Mouse (Mus musculus) spleen, adult 2 months (tissue): ENCODE results near the gene Ccdc184.

ENCODE experiments used
- CTCF ChIP-seq: fragments of 200-500 bp; IDR thresholded peaks from 2 replicates; pipeline ENCODE4 v1.5.1; 2011; ENCODE audit warnings: mild to moderate bottlenecking, inconsistent platforms; ENCODE audit not compliant: insufficient read depth, insufficient read length, insufficient replicate concordance; ENCODE audit errors: extremely low read depth
- POLR2A ChIP-seq: fragments of 200-500 bp; IDR thresholded peaks from 2 replicates; pipeline ENCODE4 v1.6.1; 2011; ENCODE audit warnings: low read depth, low read length, inconsistent platforms

DNA sequence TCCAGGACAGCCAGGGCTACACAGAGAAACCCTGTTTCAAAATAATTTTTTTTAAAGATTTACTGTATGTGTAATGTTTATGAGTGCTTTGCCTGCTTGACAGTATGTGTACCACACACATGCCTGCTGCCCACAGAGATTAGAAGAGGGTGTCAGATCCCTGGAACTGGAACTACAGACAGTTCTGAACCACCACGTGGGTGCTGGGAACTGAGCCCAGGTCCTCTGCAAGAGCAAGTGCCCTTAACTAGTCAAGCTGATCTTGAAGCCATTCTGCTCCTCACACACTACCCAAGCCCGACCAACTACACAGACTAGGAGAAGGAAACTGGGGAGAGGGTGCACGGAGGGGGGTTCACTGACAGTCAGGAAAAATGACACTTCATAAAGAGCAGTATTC lies 33.5 kb upstream of the Ccdc184 start:
- TF ChIP-seq CTCF (no peak), POLR2A (no peak)
